Mouse (Mus musculus) heart, postnatal 25 days (tissue): ENCODE data around the gene Krtap12-1. TPM values are rescaled to one million over a fixed set of nuclear protein-coding genes. Genes with fewer than 3 reads are reported as not detected.
"Not testable (repeated sequence)": the region's sequence is repeated elsewhere in the genome, so short reads cannot be mapped to it uniquely, and the experiment has no call there.

Experiments
- DNase-seq: peaks from one replicate; pipeline ENCODE4 v3.0.0; 2022; ENCODE audit warnings: low spot score
- intact Hi-C: fragments of 180-260 bp; cut with DNase I; formaldehyde crosslinking; loops from one replicate; pipeline ENCODE4 v1.15.1; 2025
- total RNA-seq, 2 experiments: library from RNA; stranded (reverse); gene quantifications; 2 replicates each; pipeline ENCODE4 v1.2.3; 2021

The Krtap12-1 gene
- total RNA-seq, 2 experiments from 2014 or later = not detected

DNA sequence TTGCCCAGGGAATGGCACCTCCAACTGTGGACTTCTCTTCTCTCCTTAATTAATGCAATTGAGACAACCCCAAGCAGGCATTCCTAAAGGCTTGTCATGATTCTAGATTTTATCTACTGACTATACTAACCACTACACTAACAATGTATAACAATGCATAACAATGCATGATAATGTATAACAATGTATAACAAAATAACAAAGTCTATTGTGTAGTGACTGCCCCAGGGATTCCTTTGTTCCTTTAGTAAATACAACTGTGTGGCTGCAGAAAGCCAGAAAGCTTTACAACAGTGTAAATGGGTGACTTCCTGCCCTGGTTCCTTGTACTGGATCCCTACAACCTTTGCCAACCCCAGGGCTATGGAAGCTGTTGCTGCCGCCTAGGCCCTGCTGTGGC lies 15.5 kb downstream of the Krtap12-1 start:
- intact Hi-C loops = no loop called here
- DNase-seq = no peak

DNA sequence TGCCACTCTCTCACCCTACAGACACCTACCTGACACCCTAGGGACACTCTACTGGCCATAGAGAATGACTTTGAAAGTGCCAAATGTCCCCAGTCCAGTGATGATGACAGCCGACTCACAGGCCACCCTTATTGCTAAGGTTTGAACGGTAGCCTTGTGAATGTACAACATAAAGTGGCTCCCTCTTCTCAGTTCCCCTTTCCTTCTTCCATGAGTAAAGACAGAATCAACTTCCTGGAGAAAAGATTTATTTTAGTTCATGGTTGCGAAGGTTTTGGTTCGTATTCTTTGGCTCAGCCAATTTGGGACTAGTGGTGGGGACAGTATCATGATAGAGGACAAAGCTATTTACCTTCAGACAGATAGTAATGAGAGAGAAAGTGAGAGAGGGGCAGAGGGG lies 18.5 kb downstream of the Krtap12-1 start:
- intact Hi-C loops = no loop called here

DNA sequence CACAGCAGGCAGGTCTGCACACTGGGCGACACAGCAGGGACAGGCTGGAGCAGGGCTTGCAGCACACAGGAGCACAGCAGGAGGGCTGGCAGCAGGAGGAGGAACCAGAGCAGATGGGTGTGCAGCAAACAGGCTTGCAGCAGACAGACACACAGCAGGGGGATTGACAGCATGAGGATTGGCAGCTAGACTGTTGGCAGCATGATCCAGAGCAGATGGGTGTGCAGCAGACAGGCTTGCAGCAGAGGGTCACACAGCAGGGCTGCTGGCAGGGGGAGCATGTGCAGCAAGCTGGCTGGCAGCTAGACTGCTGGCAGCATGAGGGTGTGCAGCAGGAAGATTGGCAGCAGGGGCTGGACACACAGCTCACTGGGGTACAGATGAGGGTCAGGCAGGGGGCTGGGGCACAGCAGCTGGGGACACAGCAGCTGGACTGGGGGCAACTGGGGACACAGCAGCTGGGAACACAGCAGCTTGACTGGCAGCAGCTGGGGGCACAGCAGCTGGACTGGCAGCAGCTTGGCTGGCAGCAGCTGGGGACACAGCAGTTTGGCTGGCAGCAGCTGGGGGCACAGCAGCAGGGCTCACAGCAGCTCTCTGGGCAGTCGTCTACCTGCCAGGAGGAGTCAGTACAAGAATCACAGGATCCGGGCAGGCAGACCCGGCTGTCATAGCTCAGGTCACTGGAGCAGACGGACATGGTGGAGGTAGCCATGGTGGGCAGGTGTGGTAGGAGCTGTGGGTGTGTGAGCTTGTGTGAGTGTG lies 21.7 kb downstream of the Krtap12-1 start, which contains the start of gene Gm18596:
Gene Gm18596 (minus strand): TSS at position 715 of the 765 bp plus-strand sequence.
- intact Hi-C loops, DNase-seq: not testable (repeated sequence)

More for the DNA sequence above, 18.5 kb downstream of the Krtap12-1 start:
- DNase-seq = no peak

DNA sequence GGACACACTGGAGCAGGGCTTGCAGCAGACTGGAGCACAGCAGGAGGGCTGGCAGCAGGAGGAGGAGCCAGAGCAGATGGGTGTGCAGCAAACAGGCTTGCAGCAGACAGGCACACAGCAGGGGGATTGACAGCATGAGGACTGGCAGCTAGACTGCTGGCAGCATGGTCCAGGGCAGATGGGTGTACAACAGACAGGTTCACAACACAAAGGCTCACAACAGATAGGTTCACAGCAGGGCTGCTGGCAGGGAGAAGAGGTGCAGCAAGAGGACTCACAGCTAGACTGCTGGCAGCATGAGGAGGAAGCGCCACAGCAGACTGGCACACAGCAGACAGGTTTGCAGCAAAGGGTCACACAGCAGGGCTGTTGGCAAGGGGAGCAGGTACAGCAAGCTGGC lies 30.3 kb downstream of the Krtap12-1 start:
- intact Hi-C loops, DNase-seq: not testable (repeated sequence)

DNA sequence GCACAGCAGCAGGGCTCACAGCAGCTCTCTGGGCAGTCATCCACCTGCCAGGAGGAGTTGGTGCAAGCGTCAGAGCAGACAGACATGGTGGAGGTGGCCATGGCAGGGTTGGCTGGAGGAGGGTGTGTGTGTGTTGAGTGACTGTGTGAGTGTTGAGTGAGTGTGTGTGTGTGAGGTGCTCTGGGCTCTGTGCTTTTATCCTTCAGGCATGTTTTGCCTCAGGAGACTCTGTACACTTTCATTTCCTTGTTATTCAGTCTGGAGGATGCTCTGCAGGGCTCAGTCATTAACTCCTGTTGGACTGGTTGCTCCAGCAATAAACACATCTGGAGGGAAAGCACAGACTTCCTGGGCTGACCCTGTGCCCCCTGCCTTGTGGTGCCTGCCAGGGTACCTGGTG lies 30.9 kb downstream of the Krtap12-1 start, which contains the start of gene Gm9736:
Gene Gm9736 (minus strand): TSS at position 101 of the 400 bp plus-strand sequence.
- DNase-seq, intact Hi-C loops: not testable (repeated sequence)

DNA sequence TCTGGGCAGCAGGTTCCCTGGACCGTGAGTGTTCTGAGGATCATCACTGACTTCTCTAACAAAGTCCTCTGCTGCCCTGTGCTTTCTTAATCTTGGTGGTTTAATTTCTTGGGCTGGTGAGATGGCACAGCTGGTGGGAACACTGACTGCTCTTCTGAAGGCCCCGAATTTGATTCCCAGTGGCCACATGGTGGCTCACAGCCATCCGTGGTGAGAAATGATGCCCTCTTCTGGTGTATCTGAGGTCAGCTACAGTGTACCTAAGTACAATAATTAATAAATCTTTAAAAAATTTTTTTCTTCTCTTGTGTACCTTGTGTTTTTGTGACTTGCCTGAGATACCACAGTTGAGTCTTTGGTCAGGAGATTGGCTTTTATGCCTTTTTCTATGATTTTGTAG lies 31.9 kb downstream of the Krtap12-1 start:
- intact Hi-C loops, DNase-seq: not testable (repeated sequence)

DNA sequence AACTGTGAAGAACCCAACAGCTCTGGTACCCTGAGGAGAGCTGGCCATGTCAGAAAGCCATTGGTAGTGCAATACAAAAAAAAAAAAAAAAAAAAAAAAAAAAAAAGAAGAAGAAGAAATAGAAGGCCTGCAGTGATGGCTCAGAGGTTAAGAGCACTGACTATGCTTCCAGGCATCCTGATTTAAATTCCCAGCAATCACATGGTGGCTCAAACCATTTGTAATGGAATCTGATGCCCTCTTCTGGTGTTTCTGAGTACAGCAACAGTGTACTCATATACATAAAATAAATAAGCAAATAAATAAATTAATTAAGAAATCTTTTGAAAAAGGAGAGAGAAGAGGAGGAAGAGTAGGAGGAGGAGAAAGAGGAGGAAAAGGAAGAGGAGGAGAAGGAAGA lies 33.0 kb downstream of the Krtap12-1 start:
- DNase-seq = no peak
- intact Hi-C loops = no loop called here

DNA sequence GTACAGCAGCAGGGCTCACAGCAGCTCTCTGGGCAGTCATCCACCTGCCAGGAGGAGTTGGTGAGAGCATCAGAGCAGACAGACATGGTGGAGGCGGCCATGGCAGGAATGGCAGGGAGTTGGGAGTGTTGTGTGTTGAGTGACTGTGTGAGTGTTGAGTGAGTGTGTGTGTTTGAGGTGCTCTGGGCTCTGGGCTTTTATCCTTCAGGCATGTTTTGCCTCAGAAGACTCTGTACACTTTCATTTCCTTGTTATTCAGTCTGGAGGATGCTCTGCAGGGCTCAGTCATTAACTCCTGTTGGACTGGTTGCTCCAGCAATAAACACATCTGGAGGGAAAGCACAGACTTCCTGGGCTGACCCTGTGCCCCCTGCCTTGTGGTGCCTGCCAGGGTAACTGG lies 39.2 kb downstream of the Krtap12-1 start, which contains the start of gene Gm3233:
Gene Gm3233 (minus strand): TSS at position 101 of the 400 bp plus-strand sequence.
- intact Hi-C loops, DNase-seq: not testable (repeated sequence)

DNA sequence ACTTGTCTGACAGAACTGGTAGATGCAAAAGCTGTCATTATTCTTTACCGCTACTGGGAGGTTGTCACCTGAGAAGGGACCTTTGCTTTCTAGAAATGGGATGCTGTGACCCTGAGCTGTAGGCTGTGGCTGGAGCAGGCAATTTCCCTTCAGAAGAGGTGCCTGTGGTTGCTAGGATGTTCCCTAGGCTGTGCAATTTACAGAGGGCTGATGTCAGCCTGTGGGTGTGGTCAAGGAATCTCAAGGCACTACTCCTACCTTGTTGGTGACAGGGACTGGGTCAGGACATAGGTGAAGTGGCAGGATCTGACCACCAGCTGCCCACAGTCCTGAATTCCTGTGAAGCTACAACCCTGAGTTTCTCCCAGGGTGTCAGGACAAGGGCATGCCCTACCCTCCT lies 49.3 kb downstream of the Krtap12-1 start:
- DNase-seq = no peak
- intact Hi-C loops = no loop called here

Other genes starting within 250 kb of the Krtap12-1 start
- gene Fam207a, start 204.8 kb upstream of the Krtap12-1 start, total RNA-seq = 1 to 10 TPM; 8.6 to 9.9 TPM
- gene Itgb2, start 190.3 kb upstream of the Krtap12-1 start, total RNA-seq = 1 to 10 TPM; 6.1 to 6.4 TPM
- 100 to 1,000 TPM; 124 to 138 TPM for gene Pttg1ip, start 138.9 kb upstream of the Krtap12-1 start, total RNA-seq
- 10 to 100 TPM; 54.8 to 61.2 TPM for gene Sumo3, start 114.5 kb upstream of the Krtap12-1 start, total RNA-seq
- 10 to 100 TPM; 10.3 to 11.7 TPM for gene Gm49325, start 114.4 kb upstream of the Krtap12-1 start, total RNA-seq
- gene Ube2g2, start 98.3 kb upstream of the Krtap12-1 start, total RNA-seq = 10 to 100 TPM; 66.7 to 68.4 TPM
- not detected for gene Tspear, start 34.0 kb upstream of the Krtap12-1 start, total RNA-seq
- not detected for gene Gm19402, start 29.8 kb upstream of the Krtap12-1 start, total RNA-seq
- not detected for gene Gm9508, start 23.4 kb upstream of the Krtap12-1 start, total RNA-seq
- gene Gm10272, start 14.0 kb upstream of the Krtap12-1 start, total RNA-seq = not detected
- gene Gm10024, start 9.1 kb upstream of the Krtap12-1 start, total RNA-seq = not detected
- gene Gm10142, start 4.8 kb upstream of the Krtap12-1 start, total RNA-seq = not detected
- not detected for gene Gm10100, start 5.9 kb downstream of the Krtap12-1 start, total RNA-seq
- not detected for gene Gm18596, start 22.0 kb downstream of the Krtap12-1 start, total RNA-seq
- gene Gm9736, start 30.8 kb downstream of the Krtap12-1 start, total RNA-seq = not detected
- not detected for gene Gm3233, start 39.1 kb downstream of the Krtap12-1 start, total RNA-seq
- not detected for gene Gm3238, start 50.7 kb downstream of the Krtap12-1 start, total RNA-seq
- not detected for gene Gm7138, start 56.3 kb downstream of the Krtap12-1 start, total RNA-seq
- not detected for gene Gm3250, start 61.9 kb downstream of the Krtap12-1 start, total RNA-seq
- not detected for gene Gm7137, start 67.6 kb downstream of the Krtap12-1 start, total RNA-seq
- gene Gm9639, start 74.5 kb downstream of the Krtap12-1 start, total RNA-seq = not detected
- not detected for gene Gm19668, start 78.5 kb downstream of the Krtap12-1 start, total RNA-seq
- gene Gm9507, start 91.2 kb downstream of the Krtap12-1 start, total RNA-seq = not detected
- gene Gm2696, start 94.1 kb downstream of the Krtap12-1 start, total RNA-seq = not detected
- not detected for gene Krtap10-4, start 106.5 kb downstream of the Krtap12-1 start, total RNA-seq
- not detected for gene Krtap10-10, start 115.3 kb downstream of the Krtap12-1 start, total RNA-seq
- gene Gm36176, start 126.2 kb downstream of the Krtap12-1 start, total RNA-seq = not detected
- gene Gm10318, start 132.3 kb downstream of the Krtap12-1 start, total RNA-seq = not detected
- not detected for gene Gm3285, start 141.4 kb downstream of the Krtap12-1 start, total RNA-seq
- gene Lrrc3, start 181.9 kb downstream of the Krtap12-1 start, total RNA-seq = under 1 TPM; 0.65 to 0.73 TPM
- gene Trpm2, start 250.0 kb downstream of the Krtap12-1 start, total RNA-seq = under 1 TPM; 0.55 to 0.56 TPM